Mouse (Mus musculus) bone marrow macrophage, adult 2 months (primary cell): Measurements from ENCODE around the gene Vwa3b.

ENCODE experiments used
- CTCF ChIP-seq: IDR thresholded peaks from 2 replicates; pipeline ENCODE4 v1.5.1; 2012; ENCODE audit warnings: low read depth, mild to moderate bottlenecking, low read length, moderate library complexity
- POLR2A ChIP-seq: IDR thresholded peaks from 2 replicates; pipeline ENCODE4 v1.6.1; 2012; ENCODE audit warnings: mild to moderate bottlenecking, low read depth, low read length, borderline replicate concordance

DNA sequence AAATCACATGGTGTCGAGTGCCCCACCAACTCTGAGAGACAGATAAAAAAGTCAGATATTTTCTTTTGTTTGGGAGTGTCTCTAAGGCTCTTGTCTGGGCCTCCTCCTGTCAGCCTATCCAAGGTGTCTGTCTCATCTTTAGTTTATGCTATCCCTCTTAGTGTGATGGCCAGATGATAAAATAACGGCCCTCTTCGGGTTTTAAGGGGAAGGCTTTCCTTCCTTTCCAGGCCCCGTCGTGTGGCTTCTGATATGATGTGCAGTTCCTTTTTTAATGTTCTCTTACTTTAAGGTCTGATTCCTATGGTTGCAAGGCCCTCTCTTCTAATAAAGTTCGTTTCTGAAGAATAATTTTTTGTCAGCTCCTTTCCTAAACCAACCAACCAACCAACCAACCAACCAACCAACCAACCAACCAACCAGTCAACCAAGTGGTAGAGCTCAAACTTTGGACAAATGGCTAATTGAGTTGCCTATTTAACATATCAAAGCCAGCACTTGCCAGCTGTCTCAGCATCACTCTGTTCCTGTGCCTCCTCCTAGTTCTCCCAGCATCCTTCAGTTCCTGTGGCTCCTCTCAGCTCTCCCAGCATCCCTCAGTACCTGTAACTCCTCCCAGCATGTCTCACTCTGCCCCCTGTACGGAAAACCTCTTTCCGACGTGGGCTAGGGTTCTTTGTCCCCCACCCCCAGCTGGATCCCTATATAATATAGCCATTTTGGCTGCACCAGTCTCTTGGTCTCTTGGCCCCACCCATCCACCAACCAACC lies 44.0 kb upstream of the Vwa3b start:
- TF ChIP-seq CTCF: no peak
- no peak for TF ChIP-seq POLR2A
